Mouse (Mus musculus) WW6 (cell line): ENCODE data around the gene Trip10.

Experiments
- DNase-seq: peaks from one replicate; pipeline ENCODE4 v3.0.0-alpha.2; 2013; ENCODE audit warnings: low read depth, low spot score

Gene Trip10

DNA sequence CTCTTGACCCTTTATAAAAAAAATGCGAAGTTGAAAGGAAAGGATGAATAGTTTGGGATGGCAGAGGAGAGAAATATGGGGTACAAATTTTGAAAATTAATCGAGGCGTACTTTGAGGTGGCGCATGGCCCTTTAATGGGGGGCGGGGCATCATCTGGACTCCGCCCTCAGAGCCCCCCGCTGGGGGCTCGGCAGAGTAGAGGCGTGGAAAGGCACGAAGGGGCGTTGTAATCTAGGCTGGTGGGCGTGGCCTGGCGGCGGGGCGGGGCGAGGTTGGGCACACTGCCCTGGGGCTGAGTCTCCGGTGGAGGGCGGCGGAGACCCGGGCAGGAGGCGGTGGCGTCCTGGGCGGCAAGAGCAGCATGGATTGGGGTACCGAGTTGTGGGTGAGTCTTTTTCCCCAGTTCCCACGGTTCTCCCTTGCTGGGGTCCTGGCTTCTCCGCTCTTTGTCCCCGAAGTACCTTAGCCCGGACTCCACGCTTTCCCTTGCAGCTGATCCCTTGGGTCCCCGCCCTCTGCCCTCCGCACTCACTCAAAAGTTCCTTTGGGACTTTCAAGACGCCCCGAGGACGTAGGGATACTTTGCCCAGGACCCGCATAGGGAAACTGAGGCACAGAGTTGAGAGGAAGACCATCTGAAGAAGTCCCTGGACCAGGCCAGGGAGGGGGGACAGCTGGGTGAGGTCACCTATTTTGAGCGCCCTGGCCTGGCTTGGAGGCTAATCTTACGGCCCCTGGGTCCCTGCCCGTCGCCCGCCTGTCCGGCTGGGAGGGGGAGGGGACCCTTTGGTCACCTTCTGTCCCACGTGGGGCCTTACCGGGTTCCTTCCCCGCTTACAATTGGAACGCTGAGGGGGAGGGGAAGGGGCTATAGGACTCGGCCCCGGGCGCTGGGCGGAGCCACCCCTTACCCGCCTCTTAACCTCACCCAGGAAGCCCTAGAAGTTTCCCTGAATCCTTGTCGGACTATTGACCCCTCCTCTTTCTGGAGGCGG, at the start of gene Trip10:
Trip10 (plus strand) TSS at position 270 of the 996 bp plus-strand sequence.
- no peak for DNase-seq

GRCm38 (mm10) chr17:57201841-57202724, 47.2 kb upstream of the Trip10 start:
- no peak for DNase-seq

GRCm38 (mm10) chr17:57207938-57208337, 41.3 kb upstream of the Trip10 start:
- no peak for DNase-seq

DNA sequence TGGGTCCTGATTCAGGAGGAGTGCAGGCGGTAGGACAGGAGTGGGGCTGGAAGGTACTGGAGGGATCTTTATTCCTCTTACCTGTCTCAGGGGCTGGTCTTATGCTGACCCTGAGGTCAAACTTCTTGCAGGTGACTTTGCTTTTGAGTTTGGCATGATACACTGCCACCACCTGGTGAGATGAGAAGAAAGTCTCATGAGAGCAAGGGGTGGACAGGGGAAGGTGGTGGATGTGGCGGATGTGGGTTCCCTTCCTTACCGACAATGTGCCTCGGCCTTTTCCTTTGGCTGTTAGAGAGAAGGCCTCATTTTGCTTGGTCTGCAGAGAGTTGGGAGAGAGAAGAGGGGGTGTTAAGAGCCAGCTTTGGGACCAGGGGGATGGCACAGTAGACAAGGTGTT, 39.9 kb upstream of the Trip10 start:
- DNase-seq = no peak

GRCm38 (mm10) chr17:57211501-57211900, 37.8 kb upstream of the Trip10 start:
- no peak for DNase-seq

DNA sequence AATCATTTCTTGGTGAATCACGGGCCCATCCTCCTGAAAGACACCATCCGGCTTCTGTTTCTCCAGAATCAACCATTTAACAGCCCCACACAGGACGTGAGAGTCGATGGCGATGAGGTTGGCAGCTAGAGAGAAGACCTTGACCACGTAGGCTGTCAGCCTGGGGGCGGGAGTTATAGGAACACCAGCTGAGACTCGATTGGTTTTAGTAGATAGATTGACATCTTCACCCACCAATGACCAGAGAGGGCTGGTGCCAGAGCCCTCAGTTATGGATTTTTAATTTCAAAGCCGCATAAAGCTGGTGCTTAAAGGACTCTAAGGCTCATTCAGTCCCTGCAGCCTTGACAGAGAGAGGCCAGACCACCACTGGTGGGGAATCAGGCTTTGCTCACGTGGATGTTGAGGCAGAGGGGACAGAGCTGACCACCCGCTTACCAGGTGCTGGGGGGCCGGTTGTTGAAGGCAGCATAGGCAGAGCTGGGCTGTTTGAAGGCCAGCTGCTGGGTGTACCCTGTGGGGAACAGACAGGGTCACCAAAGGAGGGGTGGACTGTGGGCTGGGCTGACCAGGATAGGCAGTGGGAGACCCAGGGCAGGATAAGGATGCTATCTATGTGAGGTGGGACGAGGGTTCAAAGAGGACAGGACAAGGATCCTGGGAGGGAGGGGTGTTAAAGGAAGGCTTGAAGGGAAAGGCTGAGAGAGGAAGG, 34.4 kb upstream of the Trip10 start:
- DNase-seq = no peak

GRCm38 (mm10) chr17:57218335-57218900, 30.8 kb upstream of the Trip10 start:
- DNase-seq = no peak

DNA sequence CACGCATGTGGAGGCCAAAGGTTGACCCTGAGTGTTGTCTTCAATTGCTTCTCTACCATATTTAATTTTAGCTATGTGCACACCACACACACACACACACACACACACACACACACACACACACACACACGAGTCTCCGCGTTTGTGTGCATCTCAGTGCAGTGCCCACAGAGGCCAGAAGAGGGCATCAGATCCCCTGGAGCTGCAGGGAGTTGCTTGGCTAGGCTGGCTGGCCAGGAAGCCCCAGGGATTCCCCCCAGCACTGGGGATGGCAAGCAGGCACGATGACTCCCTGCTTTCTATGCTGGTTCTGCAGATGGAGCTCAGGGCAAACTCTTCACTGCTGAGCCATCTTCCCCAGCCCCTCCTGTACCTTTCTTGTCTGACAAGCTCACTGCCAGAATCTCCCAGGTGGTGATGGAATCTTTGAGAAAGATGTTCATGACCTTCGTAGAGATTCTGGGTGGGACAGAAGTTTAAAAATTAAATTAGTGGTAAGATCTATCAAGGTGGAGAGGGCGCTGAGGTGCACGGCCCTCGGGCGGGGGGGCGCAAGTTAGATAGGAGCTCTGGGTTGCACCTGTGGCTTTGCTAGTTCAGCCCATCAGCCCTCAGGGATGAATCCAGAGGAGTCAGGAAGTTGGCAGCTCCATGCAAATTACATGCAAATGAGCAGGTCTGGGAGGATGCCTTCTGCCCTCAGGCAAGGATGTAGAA, 29.9 kb upstream of the Trip10 start:
- DNase-seq = no peak

DNA sequence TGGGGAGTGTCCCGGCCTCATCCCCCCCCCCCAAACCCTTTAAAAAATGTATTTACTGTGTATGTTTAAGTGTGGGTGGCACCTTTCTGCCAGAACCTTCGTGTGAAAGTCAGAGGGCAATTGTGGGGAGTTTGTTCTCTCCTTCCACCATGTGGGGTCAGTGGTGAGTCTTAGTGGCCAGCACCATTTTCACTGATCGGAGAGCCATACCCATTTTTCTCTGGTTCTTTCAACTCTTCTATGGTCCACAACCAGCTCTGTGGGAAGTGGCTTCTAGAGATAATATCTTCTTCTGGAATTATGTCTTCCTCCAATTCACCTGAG, 29.4 kb upstream of the Trip10 start:
- no peak for DNase-seq

- DNase-seq = no peak
Observed at GRCm38 (mm10) chr17:57221911-57222310, 27.3 kb upstream of the Trip10 start.

DNA sequence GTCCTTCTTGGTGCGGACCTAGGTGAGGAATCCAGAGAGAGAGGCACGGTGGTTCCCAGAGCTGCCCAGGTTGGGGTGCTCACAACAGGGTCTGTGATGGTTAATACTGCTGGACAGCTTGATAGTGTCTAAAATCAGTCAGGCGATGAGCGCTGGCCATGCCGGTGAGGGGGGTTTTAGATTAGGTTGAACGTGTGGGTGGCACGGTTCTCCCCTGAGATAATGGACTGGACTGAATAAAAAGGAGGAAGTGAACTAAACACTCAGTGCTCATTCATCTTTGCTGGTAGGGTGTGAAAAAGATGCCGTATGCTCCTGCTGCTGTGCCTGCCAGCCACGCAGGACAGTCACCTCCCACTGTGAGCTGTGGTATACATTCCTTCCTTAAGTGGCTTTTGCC, 25.9 kb upstream of the Trip10 start:
- no peak for DNase-seq

- DNase-seq = no peak
Observed at GRCm38 (mm10) chr17:57227468-57227867, 21.8 kb upstream of the Trip10 start.

DNA sequence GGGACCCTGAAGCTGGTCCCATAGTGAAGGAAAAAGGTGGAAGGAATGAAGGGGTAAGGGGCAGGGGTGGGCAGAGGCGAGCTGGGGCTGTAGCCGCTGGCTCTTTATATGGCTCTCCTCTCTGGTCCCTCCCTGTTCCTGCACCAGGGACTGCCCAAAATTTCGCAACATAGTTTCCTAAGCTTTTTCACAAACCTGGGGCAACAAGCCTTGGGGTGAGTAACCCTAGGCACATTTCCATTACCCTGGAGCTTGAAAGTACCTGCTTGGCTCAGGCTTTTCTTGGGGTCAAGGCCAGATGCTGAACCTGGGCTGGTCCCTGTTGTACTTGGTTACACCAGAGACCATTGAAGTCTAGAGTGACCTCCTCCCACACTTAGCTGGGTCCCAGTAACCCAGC, 21.2 kb upstream of the Trip10 start, which contains the start of gene C3:
C3 (minus strand) TSS at position 123 of the 400 bp plus-strand sequence.
- no peak for DNase-seq

DNA sequence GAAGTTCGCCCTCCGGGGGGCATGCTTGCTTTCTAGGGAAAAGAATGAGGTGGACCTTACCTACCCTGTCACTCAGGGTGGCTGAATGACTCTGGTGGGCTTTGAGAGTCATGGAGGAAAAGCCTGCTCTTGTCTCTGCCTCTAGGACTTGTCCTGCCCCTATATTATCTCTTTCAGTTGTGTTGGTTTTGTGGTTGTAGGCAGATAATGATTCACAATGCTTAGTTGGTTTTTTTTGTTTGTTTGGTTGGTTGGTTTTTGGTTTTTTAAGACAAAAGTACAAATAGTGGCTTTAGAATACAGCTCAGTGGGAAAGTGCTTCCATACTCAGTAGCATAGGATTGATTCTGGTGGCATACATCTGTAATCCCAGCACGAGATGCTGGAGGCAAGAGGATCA, 20.4 kb upstream of the Trip10 start:
- DNase-seq = no peak

DNA sequence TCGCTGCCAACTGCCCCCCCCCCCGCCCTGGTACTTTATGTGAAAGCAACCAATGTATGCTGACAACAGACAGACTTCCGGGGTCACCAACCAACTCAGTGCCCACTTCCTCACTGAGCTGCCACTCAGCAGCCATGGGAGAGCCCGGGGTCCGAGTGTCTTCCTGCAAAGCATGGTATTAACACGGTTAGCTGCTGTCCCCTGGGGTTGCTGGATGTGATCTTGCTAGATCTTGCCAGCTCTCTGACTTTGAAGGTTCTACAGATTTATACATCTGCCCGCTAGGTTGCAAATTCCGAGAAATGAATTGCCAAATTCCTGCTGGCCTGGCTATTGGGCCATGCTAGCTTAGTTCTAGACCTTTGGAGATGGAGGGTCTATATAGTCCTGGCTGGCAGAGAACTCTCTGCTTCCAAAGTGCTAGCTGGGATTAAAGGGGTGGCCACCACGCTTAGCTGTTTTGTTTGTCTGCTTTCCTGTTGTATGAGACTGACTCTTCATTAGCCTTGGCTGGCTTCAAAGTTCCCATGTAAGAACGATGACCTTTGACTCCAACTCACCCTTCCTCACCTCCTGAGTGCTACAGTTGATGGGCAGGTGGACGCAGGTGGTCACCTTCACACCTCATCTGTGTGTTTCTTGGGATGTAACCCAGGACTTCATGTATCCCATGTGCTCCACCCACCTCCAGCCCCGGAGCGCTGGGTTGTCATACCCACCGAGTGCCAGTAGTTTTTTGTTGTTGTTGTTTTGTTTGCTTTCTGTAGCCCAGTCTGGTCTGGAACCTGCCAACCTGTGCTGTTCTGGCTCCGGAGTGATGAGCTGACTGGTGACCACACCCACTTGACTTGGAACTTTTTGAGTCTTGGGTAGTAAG, 19.2 kb upstream of the Trip10 start:
- no peak for DNase-seq

DNA sequence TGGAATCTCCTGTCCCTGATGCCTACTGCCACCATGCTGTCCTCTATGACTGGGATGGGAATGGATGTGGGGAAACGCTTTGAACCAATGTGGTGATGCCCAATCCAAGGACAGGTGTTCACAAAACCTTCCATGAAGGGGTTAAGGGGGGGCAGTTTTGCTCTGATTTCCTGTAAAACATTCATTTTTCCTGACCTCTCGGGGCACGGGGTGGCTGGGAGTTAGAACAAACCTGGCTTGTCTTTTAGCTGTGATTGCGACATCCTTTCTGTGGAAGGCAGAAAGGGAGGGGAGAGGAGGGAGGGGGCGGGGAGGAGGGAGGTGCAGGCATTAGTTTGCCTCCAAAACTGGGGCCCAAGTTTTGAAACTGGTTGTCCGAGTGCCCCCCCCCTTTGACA, 18.5 kb upstream of the Trip10 start:
- no peak for DNase-seq

GRCm38 (mm10) chr17:57231321-57231771, 17.9 kb upstream of the Trip10 start:
- DNase-seq = no peak

DNA sequence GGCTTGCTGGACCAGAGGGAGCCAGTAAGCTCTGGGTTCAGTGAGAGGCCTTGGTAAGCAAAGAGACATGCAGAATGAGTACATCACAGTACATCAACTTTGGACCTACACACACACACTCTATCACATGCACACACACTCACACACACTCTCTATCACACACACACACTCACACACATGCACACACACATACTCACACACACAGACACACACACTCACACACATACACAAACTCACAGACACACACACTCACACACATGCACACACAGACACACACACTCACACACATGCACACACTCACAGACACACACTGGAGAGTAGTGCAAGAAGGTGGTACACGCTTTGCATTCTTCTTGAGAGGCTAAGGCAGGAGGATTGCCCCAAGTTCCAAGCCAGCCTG, 17.1 kb upstream of the Trip10 start:
- no peak for DNase-seq

DNA sequence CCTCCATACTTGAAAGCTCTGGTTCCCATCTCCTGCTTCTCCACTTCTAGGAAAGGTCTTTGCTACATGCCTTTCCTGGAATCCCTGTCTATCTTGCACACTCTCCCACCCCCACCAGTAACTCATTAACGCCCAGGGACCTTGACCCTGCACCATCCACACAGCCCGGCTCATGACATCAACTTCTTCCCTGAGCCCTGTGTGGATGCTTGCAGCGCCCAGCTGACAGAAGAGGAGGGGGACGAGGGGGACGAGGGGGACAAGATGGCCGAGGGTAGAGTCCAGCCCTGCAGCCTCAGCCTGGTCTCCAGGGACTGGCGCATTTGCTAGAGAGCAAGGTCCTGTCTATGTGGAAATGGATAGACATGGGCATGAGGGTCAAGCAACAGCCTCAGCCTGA, 16.2 kb upstream of the Trip10 start:
- DNase-seq = no peak
